Mouse (Mus musculus) gastrocnemius, postnatal 14 days (tissue): ENCODE measurements around the gene Ank3. TPM values are rescaled to one million over a fixed set of nuclear protein-coding genes. Genes with fewer than 3 reads are reported as not detected.
A peak's percentile ranks its signal among the peaks of the same experiment; 100 is the strongest.
"Not testable (repeated sequence)": the region's sequence is repeated elsewhere in the genome, so short reads cannot be mapped to it uniquely, and the experiment has no call there.

Experiments used
- DNase-seq: peaks from one replicate; pipeline ENCODE4 v3.0.0; 2021; ENCODE audit warnings: mixed read lengths
- intact Hi-C: fragments of 180-260 bp; cut with DNase I; formaldehyde crosslinking; loops from one replicate; pipeline ENCODE4 v1.15.1; 2025; ENCODE audit warnings: low total_unique reads
- total RNA-seq, 2 experiments: library from RNA; stranded (reverse); gene quantifications; 2 replicates each; pipeline ENCODE4 v1.2.3; 2021

The Ank3 gene
- total RNA-seq, 2 experiments from 2014 or later, result 78.4 to 112 TPM

- DNase-seq, result no peak
- intact Hi-C loops, result no loop called here
Measured at GRCm38 (mm10) chr10:69892162-69892561, 493.6 kb downstream of the Ank3 start.

GRCm38 (mm10) chr10:69895606-69896005 is 497.0 kb downstream of the Ank3 start:
- intact Hi-C loops, result no loop called here
- no peak for DNase-seq

- intact Hi-C loops, result no loop called here
- no peak for DNase-seq
Measured at GRCm38 (mm10) chr10:69897927-69898326, 499.4 kb downstream of the Ank3 start.

- DNase-seq, result no peak
- intact Hi-C loops, result no loop called here
Measured at GRCm38 (mm10) chr10:69898821-69899220, 500.2 kb downstream of the Ank3 start.

GRCm38 (mm10) chr10:69899788-69900187 is 501.2 kb downstream of the Ank3 start:
- intact Hi-C loops, result no loop called here
- no peak for DNase-seq

- DNase-seq, result no peak
- intact Hi-C loops, result no loop called here
Measured at GRCm38 (mm10) chr10:69902024-69902423, 503.5 kb downstream of the Ank3 start.

GRCm38 (mm10) chr10:69904321-69904720 is 505.7 kb downstream of the Ank3 start:
- no peak for DNase-seq
- intact Hi-C loops, result no loop called here

- intact Hi-C loops, result no loop called here
Measured at GRCm38 (mm10) chr10:69907795-69908764, 509.5 kb downstream of the Ank3 start.

GRCm38 (mm10) chr10:69909856-69910255 is 511.3 kb downstream of the Ank3 start:
- no peak for DNase-seq
- intact Hi-C loops, result no loop called here

More at GRCm38 (mm10) chr10:69907795-69908764, 509.5 kb downstream of the Ank3 start:
- no peak for DNase-seq

GRCm38 (mm10) chr10:69910304-69910703 is 511.7 kb downstream of the Ank3 start:
- intact Hi-C loops, result not testable (repeated sequence)

GRCm38 (mm10) chr10:69910726-69911125 is 512.2 kb downstream of the Ank3 start:
- DNase-seq, intact Hi-C loops: not testable (repeated sequence)

More at GRCm38 (mm10) chr10:69910304-69910703, 511.7 kb downstream of the Ank3 start:
- peak; percentile 58 for DNase-seq

GRCm38 (mm10) chr10:69915566-69915965 is 517.0 kb downstream of the Ank3 start:
- intact Hi-C loops, result no loop called here
- no peak for DNase-seq

- intact Hi-C loops, result no loop called here
- DNase-seq, result no peak
Measured at GRCm38 (mm10) chr10:69916205-69916604, 517.6 kb downstream of the Ank3 start.

- intact Hi-C loops, result no loop called here
- peak; percentile 58 for DNase-seq
Measured at GRCm38 (mm10) chr10:69916689-69917435, 518.3 kb downstream of the Ank3 start.

- DNase-seq, result no peak
- intact Hi-C loops, result no loop called here
Measured at GRCm38 (mm10) chr10:69917711-69918110, 519.1 kb downstream of the Ank3 start.

GRCm38 (mm10) chr10:69918461-69919151 is 520.0 kb downstream of the Ank3 start:
- intact Hi-C loops, result no loop called here

GRCm38 (mm10) chr10:69919152-69919492 is 520.5 kb downstream of the Ank3 start:
- intact Hi-C loops, result no loop called here

More at GRCm38 (mm10) chr10:69918461-69919151, 520.0 kb downstream of the Ank3 start:
- DNase-seq, result no peak

GRCm38 (mm10) chr10:69919746-69920145 is 521.2 kb downstream of the Ank3 start:
- no peak for DNase-seq
- intact Hi-C loops, result no loop called here

More at GRCm38 (mm10) chr10:69919152-69919492, 520.5 kb downstream of the Ank3 start:
- DNase-seq, result no peak

- no peak for DNase-seq
- intact Hi-C loops, result no loop called here
Measured at GRCm38 (mm10) chr10:69922076-69922475, 523.5 kb downstream of the Ank3 start.

GRCm38 (mm10) chr10:69923801-69924200 is 525.2 kb downstream of the Ank3 start:
- no peak for DNase-seq
- intact Hi-C loops, result no loop called here
